Mouse (Mus musculus) kidney, embryonic 14.5 days (tissue): ENCODE data around the gene Fastk. TPM values are rescaled to one million over a fixed set of nuclear protein-coding genes. Genes with fewer than 3 reads are reported as not detected.

Experiments used
- ATAC-seq: fragments of 200-750 bp; cut with Nextera tagmentation; 2 replicates; pipeline ENCODE4 v1.8.0; 2017; ENCODE audit warnings: moderate number of reproducible peaks, mild to moderate bottlenecking, moderate TSS enrichment, moderate library complexity; ENCODE audit not compliant: low FRiP score, low TSS enrichment
- H3K27ac ChIP-seq: fragments of 300-500 bp; sonication (generic); 2 replicates; pipeline ENCODE4 v1.5.1; 2014; ENCODE audit warnings: low read depth, mild to moderate bottlenecking, low read length, moderate library complexity, mixed read lengths
- H3K27me3 ChIP-seq: fragments of 300-500 bp; sonication (generic); 2 replicates; pipeline ENCODE4 v1.6.1; 2014; ENCODE audit warnings: mild to moderate bottlenecking, low read length; ENCODE audit not compliant: control insufficient read depth, insufficient read depth
- H3K36me3 ChIP-seq: fragments of 300-500 bp; sonication (generic); 2 replicates; pipeline ENCODE4 v1.6.1; 2014; ENCODE audit warnings: low read length, mixed read lengths; ENCODE audit not compliant: control insufficient read depth, insufficient read depth
- H3K4me1 ChIP-seq: fragments of 300-500 bp; sonication (generic); 2 replicates; pipeline ENCODE4 v1.6.1; 2014; ENCODE audit warnings: low read length, mixed read lengths; ENCODE audit not compliant: control insufficient read depth, insufficient read depth
- H3K4me2 ChIP-seq: fragments of 300-500 bp; sonication (generic); replicated peaks from 2 replicates; pipeline ENCODE4 v1.6.1; 2014; ENCODE audit warnings: low read depth, mild to moderate bottlenecking, low read length
- H3K4me3 ChIP-seq: fragments of 300-500 bp; sonication (generic); 2 replicates; pipeline ENCODE4 v1.5.1; 2014; ENCODE audit warnings: mild to moderate bottlenecking, low read length
- H3K9ac ChIP-seq: fragments of 300-500 bp; sonication (generic); 2 replicates; pipeline ENCODE4 v1.6.1; 2014; ENCODE audit warnings: low read depth, mild to moderate bottlenecking, low read length, moderate library complexity
- H3K9me3 ChIP-seq: fragments of 300-500 bp; sonication (generic); 2 replicates; pipeline ENCODE4 v1.6.1; 2016; ENCODE audit warnings: low read length; ENCODE audit not compliant: control insufficient read depth
- WGBS: fragments of 180-500 bp; shearing (Covaris S2); extraction: QIAGEN DNeasy Blood & Tissue Kit; methylation state at CpG from one replicate; pipeline ENCODE4 v1.1.7; 2014; 5-methylcytosine and 5-hydroxymethylcytosine counted together
- polyA plus RNA-seq: library from polyadenylated mRNA; unstranded; fragments of >200 nt; fragmentation: Nextera tagmentation; extraction: Ambion mirVana; gene quantifications from 2 replicates; pipeline ENCODE4 v1.2.1, GENCODE M21; 2014

The Fastk gene
- polyA plus RNA-seq, 1 experiment from 2014 or later, result 105 TPM

GRCm38 (mm10) chr5:24417587-24417986 lies 27.5 kb downstream of the Fastk start:
- H3K9ac ChIP-seq, result no peak overlapping the region
- no peaks in the 10 kb centered on the region for H3K9me3 ChIP-seq
- no peaks in the 10 kb centered on the region for H3K27me3 ChIP-seq
- H3K4me2 ChIP-seq, result no peak overlapping the region
- 86% methylated on average over 10 of the region's 10 CpGs for WGBS
- H3K27ac ChIP-seq, result no peak overlapping the region
- peaks cover 21% of the 10 kb centered on the region for H3K4me1 ChIP-seq
- H3K36me3 ChIP-seq, result peaks cover 24% of the 10 kb centered on the region
- no peak overlapping the region for H3K4me3 ChIP-seq
- no peak for ATAC-seq

- ATAC-seq, result peak; percentile 42
- no peak overlapping the region; the same call in 1 of the 2 replicates for H3K4me2 ChIP-seq
- WGBS, result 3% methylated on average over 21 of the region's 21 CpGs
These were observed 28.8 kb downstream of the Fastk start for GRCm38 (mm10) chr5:24416222-24416736.

GRCm38 (mm10) chr5:24413938-24414337 lies 31.1 kb downstream of the Fastk start:
- no peak overlapping the region for H3K27ac ChIP-seq
- H3K4me3 ChIP-seq, result no peak overlapping the region
- no peak overlapping the region for H3K9ac ChIP-seq
- no peaks in the 10 kb centered on the region for H3K27me3 ChIP-seq
- H3K4me2 ChIP-seq, result peak overlapping the region; percentile 10; the same call in 1 of the 2 replicates
- WGBS, result 75% methylated on average over 13 of the region's 13 CpGs
- H3K36me3 ChIP-seq, result peaks cover 6% of the 10 kb centered on the region; the same call in 1 of the 2 replicates
- no peaks in the 10 kb centered on the region for H3K9me3 ChIP-seq
- ATAC-seq, result no peak; the same call in 1 of the 2 replicates
- H3K4me1 ChIP-seq, result peaks cover 19% of the 10 kb centered on the region

More at GRCm38 (mm10) chr5:24416222-24416736, 28.8 kb downstream of the Fastk start:
- Histone ChIP-seq H3K27ac (no peak overlapping the region), H3K9me3 (no peaks in the 10 kb centered on the region), H3K9ac (no peak overlapping the region), H3K27me3 (no peaks in the 10 kb centered on the region), H3K4me3 (no peak overlapping the region), H3K4me1 (peaks cover 19% of the 10 kb centered on the region), H3K36me3 (peaks cover 24% of the 10 kb centered on the region)

- no peak for ATAC-seq
- Histone ChIP-seq H3K4me2 (peak within 1 kb of the TSS; percentile 10; the same call in 1 of the 2 replicates), H3K36me3 (peaks cover 7% of the 10 kb centered on the region), H3K4me3 (no peak within 1 kb of the TSS), H3K27ac (0 out of 2 replicates have a peak within 1 kb of the TSS, but pooled peaks have one; percentile 9), H3K27me3 (no peaks in the 10 kb centered on the region), H3K9me3 (no peaks in the 10 kb centered on the region), H3K4me1 (peaks cover 19% of the 10 kb centered on the region), H3K9ac (no peak within 1 kb of the TSS)
- 23% methylated on average over 11 of the region's 11 CpGs for WGBS
These were observed 31.9 kb downstream of the Fastk start, which contains the start of gene Asic3 for GRCm38 (mm10) chr5:24413042-24413693. TSS of gene Asic3 (plus strand) at chr5:24413392.

- H3K27me3 ChIP-seq, result no peaks in the 10 kb centered on the region
- no peak overlapping the region for H3K9ac ChIP-seq
- no peaks in the 10 kb centered on the region for H3K9me3 ChIP-seq
- peaks cover 19% of the 10 kb centered on the region for H3K4me1 ChIP-seq
- ATAC-seq, result no peak
- H3K27ac ChIP-seq, result no peak overlapping the region
- H3K4me3 ChIP-seq, result no peak overlapping the region
- H3K4me2 ChIP-seq, result no peak overlapping the region
- H3K36me3 ChIP-seq, result peaks cover 15% of the 10 kb centered on the region
- whole genome bisulfite sequencing, result 85% methylated on average over 2 of the region's 2 CpGs
These were observed 33.0 kb downstream of the Fastk start for GRCm38 (mm10) chr5:24412063-24412462.

- peaks cover 24% of the 10 kb centered on the region for H3K36me3 ChIP-seq
- H3K27me3 ChIP-seq, result no peaks in the 10 kb centered on the region
- H3K4me2 ChIP-seq, result no peak overlapping the region
- 88% methylated on average over 2 of the region's 2 CpGs for WGBS
- no peak overlapping the region for H3K4me3 ChIP-seq
- no peak for ATAC-seq
- H3K4me1 ChIP-seq, result peaks cover 14% of the 10 kb centered on the region
- H3K9ac ChIP-seq, result no peak overlapping the region
- H3K9me3 ChIP-seq, result no peaks in the 10 kb centered on the region
- H3K27ac ChIP-seq, result no peak overlapping the region
These were observed 35.6 kb downstream of the Fastk start for GRCm38 (mm10) chr5:24409466-24409865.

- peaks cover 10% of the 10 kb centered on the region for H3K4me1 ChIP-seq
- H3K27ac ChIP-seq, result no peak overlapping the region
- 96% methylated on average over 13 of the region's 13 CpGs for WGBS
- ATAC-seq, result no peak
- H3K36me3 ChIP-seq, result peaks cover 28% of the 10 kb centered on the region
- no peaks in the 10 kb centered on the region for H3K9me3 ChIP-seq
- no peak overlapping the region for H3K4me2 ChIP-seq
- H3K27me3 ChIP-seq, result no peaks in the 10 kb centered on the region
- no peak overlapping the region for H3K4me3 ChIP-seq
- H3K9ac ChIP-seq, result no peak overlapping the region
These were observed 36.4 kb downstream of the Fastk start for GRCm38 (mm10) chr5:24408651-24409050.

GRCm38 (mm10) chr5:24405389-24405876 lies 39.7 kb downstream of the Fastk start:
- no peak for ATAC-seq
- Histone ChIP-seq H3K4me2 (no peak overlapping the region), H3K36me3 (peaks cover 53% of the 10 kb centered on the region), H3K27me3 (no peaks in the 10 kb centered on the region), H3K4me3 (no peak overlapping the region), H3K9me3 (no peaks in the 10 kb centered on the region), H3K9ac (no peak overlapping the region), H3K27ac (no peak overlapping the region), H3K4me1 (no peaks in the 10 kb centered on the region)
- 57% methylated on average over 3 of the region's 3 CpGs for WGBS
